Mouse (Mus musculus): ENCODE data around the gene Camk2d.

The Camk2d gene

DNA sequence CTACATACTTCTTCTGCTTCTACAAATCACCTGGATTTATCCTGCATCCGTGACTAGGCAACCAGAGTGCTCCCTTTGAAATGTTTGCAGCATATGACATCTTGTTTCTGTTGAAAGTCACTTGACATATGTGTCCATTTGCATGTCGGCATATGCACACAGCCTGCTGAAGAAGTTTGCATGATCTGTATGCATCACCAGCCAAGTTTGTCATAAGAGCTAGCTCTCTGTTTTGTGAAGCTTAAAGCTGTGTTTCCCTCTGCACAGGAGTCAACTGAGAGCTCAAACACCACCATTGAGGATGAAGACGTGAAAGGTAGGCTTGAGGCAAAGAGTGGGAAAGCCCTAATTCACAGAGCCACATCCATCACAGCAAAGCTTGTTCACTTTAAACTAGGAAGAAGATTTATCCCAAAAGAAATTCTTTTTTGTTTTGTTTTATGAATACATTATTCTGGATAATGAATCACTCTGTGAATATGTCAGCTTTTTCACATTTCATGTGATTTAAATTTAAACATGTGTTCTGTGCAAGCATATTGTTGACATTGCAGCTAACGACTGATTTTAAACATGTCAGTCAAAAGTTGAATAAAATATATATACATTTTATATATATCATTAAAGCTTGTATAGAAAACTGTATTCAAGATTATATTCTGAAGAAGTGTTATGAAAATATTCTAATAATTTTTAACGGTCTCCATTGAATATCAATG lies 214.4 kb downstream of the Camk2d start:
- DNase-seq (ENCODE audit: low spot score in 2 of 2), result no peak

- no peak for DNase-seq (ENCODE audit: low spot score in 2 of 2)
Measured at GRCm38 (mm10) chr3:126811646-126812045, 215.5 kb downstream of the Camk2d start.

DNA sequence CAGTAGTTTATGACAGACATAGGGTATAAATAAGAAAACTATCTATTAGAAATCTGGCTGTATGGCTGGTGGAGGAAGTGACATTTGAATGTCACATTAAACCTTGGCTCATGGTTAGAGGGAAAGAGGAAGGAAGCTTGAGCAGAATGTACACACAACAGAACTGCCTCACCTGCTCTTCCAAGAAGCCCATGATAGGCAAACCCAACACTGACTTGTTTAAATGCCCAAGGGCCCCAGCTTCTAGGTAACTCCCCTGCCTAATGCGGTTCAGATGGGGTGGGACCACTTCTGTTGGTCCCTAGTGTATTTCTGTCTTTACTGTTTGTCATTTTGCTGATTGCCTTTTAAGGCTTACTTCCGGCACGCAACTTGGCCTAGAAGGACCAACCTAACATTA lies 226.3 kb downstream of the Camk2d start:
- no peak for DNase-seq (ENCODE audit: low spot score in 2 of 2)

DNA sequence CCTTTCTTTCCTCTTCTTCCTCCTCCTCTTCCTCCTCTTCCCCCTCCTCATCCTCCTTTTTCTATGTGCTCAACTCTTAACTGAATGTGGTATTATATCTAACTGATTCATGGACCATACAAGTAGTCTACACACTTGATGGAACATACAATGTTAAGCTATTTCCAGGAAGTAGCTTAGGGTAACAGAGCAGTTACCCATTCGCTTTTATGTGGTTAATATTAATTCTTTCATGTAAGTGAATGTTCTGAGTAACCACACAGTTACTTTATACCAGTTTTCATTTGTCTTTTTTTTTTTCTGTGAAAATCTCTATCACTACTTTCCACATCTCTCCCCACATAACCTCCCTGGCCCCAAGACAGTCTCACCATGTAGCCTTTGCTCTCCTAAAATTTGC lies 228.8 kb downstream of the Camk2d start:
- DNase-seq (ENCODE audit: low spot score in 2 of 2), result no peak

- DNase-seq (ENCODE audit: low spot score in 2 of 2), result no peak
Measured at GRCm38 (mm10) chr3:126826172-126826571, 230.1 kb downstream of the Camk2d start.

DNA sequence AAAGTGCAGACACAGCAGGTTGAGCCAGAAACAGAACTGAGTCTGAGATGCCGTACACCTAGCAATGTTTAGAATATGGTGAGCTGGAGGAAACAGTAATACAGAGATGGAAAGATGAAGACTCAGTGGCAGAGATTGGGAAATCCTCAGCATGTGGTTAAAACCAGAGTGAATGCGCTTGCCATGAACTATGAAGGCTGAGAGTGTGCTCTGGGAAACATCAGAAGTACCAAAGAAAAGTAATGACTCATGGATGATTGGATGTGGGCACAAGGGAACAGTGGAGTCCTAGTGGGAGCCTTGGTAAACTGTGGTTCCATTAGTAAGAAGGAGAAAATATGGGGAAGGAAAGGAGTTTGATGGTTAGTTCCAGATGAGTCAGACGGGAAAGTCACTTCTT lies 231.8 kb downstream of the Camk2d start:
- DNase-seq (ENCODE audit: low spot score in 2 of 2), result no peak

DNA sequence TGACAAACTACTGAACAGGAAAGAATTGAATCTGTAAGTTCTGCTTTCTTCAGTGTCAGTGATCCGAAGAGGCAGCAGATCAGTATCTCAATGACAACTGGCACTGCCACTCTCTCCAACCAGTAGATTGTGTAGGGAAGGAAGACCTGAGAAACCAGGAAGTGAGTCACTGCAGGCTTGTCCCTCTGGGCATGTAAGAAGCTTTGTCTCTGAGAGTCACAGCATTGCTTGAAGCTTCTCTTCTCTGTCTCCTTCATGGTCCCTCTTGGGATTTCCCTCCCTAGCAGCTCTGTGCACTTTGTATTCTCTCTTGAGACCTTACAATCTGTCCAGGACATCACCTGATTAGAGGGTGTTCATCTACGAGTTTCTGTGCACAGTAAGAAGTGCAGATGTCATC lies 233.7 kb downstream of the Camk2d start:
- no peak for DNase-seq (ENCODE audit: low spot score in 2 of 2)

DNA sequence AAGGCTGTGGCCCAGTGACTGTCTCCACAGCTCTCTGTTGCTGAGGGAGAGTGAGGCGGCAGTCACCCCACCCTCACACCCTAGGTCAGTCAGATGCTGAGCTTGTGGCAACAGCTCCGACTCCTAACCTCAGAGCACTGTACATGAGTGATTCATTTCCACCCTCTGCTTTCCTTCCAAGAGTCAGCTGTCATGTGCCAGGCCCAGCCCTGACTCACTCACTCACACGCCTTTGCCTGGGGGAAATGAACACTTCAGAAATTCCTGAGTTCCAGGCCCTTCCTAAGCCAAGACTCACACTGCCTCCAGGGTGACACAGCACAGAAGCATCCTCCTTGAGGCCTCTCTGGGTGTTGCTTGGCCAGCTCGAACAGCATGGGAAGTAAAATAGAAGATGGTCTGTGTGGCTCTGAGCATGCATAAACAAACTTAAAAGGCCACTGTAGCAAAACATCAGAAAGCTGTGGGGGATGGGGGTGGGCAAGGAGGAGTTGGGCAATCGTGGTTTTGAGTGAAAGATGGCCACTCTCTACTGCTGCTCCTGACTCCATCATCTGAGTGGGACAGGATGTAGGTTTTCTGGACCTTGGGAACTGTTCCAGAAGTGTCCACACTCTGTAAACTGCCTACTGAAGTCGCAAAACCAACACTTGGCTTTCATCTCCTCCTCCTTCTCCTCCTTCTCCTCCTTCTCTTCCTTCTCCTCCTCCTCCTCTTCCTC lies 235.5 kb downstream of the Camk2d start:
- peak in 1 of 2 experiments; percentile 20 for DNase-seq (ENCODE audit: low spot score in 2 of 2)

DNA sequence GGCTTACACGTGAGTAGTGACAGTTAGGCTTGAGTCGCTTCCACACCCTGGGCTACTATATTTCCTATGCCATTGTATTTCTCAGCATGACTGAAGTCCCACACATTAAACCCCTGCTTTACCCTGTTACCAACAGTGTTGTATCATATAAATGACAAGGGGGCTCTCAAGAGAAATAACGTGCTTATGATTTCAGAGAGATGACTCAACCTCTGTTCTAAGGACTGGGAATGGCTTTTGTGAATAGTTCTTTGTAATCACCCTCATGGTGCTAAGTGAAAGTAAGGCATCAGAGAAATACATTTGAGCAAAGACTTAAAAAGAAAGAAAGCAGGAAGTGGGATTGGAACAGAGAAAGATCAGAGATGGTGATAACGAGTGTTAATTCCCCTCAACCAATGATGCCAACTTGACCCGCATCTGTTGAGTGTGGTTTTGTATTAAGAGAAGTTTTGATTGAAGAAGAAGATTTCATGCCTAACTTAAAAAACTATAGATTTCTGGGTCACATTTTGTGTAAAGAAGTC lies 238.6 kb downstream of the Camk2d start:
- DNase-seq (ENCODE audit: low spot score in 2 of 2), result no peak

GRCm38 (mm10) chr3:126842780-126843179 lies 246.7 kb downstream of the Camk2d start:
- DNase-seq (ENCODE audit: low spot score in 2 of 2), result no peak

DNA sequence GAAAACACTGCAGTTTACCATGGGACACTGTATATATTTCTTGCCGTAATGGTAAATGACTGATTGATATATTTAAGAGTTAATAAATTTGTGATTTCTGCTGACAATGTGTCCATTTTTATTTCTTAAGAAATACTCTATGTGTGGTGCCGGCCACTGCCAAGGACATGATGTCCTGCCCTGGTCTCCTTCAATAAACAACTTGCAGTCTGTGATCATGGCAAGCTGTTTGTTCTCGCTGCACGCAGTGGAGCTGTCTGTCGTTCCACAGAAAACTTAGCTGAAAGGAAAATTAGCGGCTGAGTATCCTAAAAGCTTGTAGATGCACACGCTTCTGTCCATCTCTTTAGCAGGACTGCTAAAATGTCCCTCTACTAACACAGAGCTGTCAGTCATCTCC lies 248.7 kb downstream of the Camk2d start:
- DNase-seq (ENCODE audit: low spot score in 2 of 2), result no peak

DNA sequence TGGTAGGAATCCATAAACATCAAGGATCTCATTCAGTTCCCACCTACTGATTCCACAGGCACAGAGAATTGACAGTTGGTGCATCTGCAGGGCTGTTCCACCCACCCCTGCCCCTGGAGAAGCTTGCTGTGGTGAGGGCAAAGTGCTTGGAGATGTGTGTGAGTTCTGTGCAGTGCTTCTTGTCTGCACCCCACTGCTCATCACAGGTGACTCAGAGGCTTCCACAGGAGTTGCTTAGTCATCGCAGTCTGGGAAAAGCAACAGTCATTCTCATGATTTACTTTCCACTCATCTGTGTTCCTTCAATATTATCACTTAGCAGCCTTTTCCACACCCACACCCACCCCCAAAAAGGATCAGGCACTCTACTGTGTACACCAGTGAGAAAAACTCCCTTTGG lies 252.0 kb downstream of the Camk2d start:
- DNase-seq (ENCODE audit: low spot score in 2 of 2), result peak; percentile 59 to 65

DNA sequence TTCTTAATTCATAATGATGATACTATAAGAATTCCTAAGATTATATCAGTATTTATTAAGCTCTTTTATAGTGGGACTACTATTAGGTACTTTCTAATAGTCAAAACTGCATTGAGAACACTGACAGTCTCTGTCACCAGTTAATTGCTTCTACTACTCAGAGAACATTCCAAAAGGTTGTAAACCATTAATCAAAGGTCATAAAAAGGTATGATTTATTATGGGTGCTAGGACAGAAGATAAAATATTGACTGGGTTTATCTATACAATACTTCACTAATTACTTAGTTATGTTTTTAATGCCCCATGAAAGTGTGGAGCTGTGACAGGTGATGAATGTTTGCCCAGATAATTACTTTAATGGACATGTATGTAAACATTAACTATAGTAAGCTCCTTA lies 264.3 kb downstream of the Camk2d start:
- DNase-seq (ENCODE audit: low spot score in 2 of 2), result no peak

GRCm38 (mm10) chr3:126869561-126869960 lies 273.5 kb downstream of the Camk2d start:
- no peak for DNase-seq (ENCODE audit: low spot score in 2 of 2)

- DNase-seq (ENCODE audit: low spot score in 2 of 2), result no peak
Measured at GRCm38 (mm10) chr3:126870688-126871087, 274.6 kb downstream of the Camk2d start.

DNA sequence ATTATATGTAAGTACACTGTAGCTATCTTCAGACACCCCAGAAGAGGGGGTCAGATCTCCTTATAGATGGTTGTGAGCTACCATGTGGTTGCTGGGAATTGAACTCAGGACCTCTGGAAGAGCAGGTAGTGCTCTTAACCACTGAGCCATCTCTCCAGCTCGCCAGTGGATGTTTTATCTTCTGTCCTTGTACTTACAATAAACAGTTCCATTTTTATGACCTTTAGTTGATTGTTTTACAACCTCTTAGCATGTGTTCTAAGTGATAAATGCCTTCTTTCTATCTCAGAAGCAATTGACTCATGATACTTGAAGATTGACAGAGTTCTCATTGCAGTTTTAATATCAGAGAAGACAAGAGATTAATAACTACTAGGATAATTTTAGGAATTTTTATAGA lies 282.1 kb downstream of the Camk2d start:
- no peak for DNase-seq (ENCODE audit: low spot score in 2 of 2)

GRCm38 (mm10) chr3:126886090-126886489 lies 290.0 kb downstream of the Camk2d start:
- no peak for DNase-seq (ENCODE audit: low spot score in 2 of 2)

DNA sequence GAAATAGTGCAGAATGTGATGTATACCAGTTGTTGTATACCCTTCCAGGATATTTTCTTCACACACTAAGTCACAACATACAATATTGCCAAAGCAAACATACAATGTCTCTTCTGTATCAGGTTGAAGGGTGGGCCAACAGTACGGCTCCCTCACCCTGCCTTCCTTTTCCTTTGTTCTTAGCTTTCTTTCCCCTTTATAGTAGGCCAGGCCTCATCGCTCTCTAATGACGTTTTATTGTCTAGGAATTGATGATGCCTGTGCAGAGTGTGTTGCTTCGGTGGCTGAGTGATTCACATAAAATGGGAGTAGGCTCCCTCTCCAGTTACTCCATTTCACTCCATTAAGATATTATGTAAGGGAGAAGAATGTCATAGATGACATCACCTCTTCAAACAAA lies 290.5 kb downstream of the Camk2d start:
- DNase-seq (ENCODE audit: low spot score in 2 of 2), result no peak

Data from left cerebral cortex, adult 9 months (tissue).